Mouse (Mus musculus) liver, embryonic 14.5 days (tissue): Measurements from ENCODE around the gene Rpl41. TPM values are rescaled to one million over a fixed set of nuclear protein-coding genes. Genes with fewer than 3 reads are reported as not detected.

Experiments used
- ATAC-seq: fragments of 200-750 bp; cut with Nextera tagmentation; 2 replicates; pipeline ENCODE4 v1.8.0; 2017; ENCODE audit warnings: moderate number of reproducible peaks, mild to moderate bottlenecking, moderate library complexity; ENCODE audit not compliant: insufficient read depth
- DNase-seq, 3 experiments: peaks; one replicate each; pipeline ENCODE4 v3.0.0-alpha.2; 2012 to 2013; ENCODE audit warnings: low read depth in 3 of 3, low spot score in 3 of 3
- H3K27ac ChIP-seq: fragments of 300-500 bp; sonication (generic); 2 replicates; pipeline ENCODE4 v1.5.1; 2014; ENCODE audit warnings: moderate library complexity, mild to moderate bottlenecking, control low read depth, inconsistent platforms
- H3K27me3 ChIP-seq: fragments of 300-500 bp; sonication (generic); 2 replicates; pipeline ENCODE4 v1.6.1; 2014; ENCODE audit warnings: mild to moderate bottlenecking, low read length, moderate library complexity; ENCODE audit not compliant: control insufficient read depth, insufficient read depth
- H3K36me3 ChIP-seq: fragments of 300-500 bp; sonication (generic); replicated peaks from 2 replicates; pipeline ENCODE4 v1.6.1; 2014; ENCODE audit warnings: low read depth; ENCODE audit not compliant: control insufficient read depth, insufficient read depth
- H3K4me1 ChIP-seq, 2 experiments: fragments of 200-500 bp in 1 of 2; fragments of 300-500 bp in 1 of 2; sonication (generic) in 1 of 2; replicated peaks; 2 replicates each; pipeline ENCODE4 v1.6.1; 2012 to 2014; ENCODE audit warnings: antibody characterized with exemption in 1 of 2, inconsistent platforms in 1 of 2, low read length in 1 of 2; ENCODE audit not compliant: control insufficient read depth in 2 of 2, insufficient read depth in 2 of 2
- H3K4me2 ChIP-seq: fragments of 300-500 bp; sonication (generic); 2 replicates; pipeline ENCODE4 v1.6.1; 2014; ENCODE audit warnings: low read depth, mild to moderate bottlenecking, control low read depth, moderate library complexity
- H3K4me3 ChIP-seq, 2 experiments: fragments of 200-500 bp in 1 of 2; fragments of 300-500 bp in 1 of 2; sonication (generic) in 1 of 2; 2 replicates each; pipeline ENCODE4 v1.5.1; 2012 to 2014; ENCODE audit warnings: low read depth in 2 of 2, low read length in 2 of 2, mild to moderate bottlenecking in 2 of 2, control low read depth in 1 of 2, inconsistent platforms in 1 of 2, moderate library complexity in 1 of 2; ENCODE audit not compliant: insufficient read depth in 1 of 2
- H3K9ac ChIP-seq: fragments of 300-500 bp; sonication (generic); replicated peaks from 2 replicates; pipeline ENCODE4 v1.6.1; 2014; ENCODE audit warnings: mild to moderate bottlenecking, control low read depth, moderate library complexity
- H3K9me3 ChIP-seq: fragments of 300-500 bp; sonication (generic); 2 replicates; pipeline ENCODE4 v1.6.1; 2016; ENCODE audit warnings: low read length, mixed read lengths; ENCODE audit not compliant: control insufficient read depth
- CTCF ChIP-seq: IDR thresholded peaks from 2 replicates; pipeline ENCODE4 v1.5.1; 2016; ENCODE audit warnings: antibody characterized with exemption, low read depth, control low read depth
- EP300 ChIP-seq: IDR thresholded peaks from 2 replicates; pipeline ENCODE4 v1.6.1; 2016; ENCODE audit warnings: antibody characterized with exemption, low read depth
- WGBS: fragments of 180-500 bp; shearing (Covaris S2); extraction: QIAGEN DNeasy Blood & Tissue Kit; methylation state at CpG from one replicate; pipeline ENCODE4 v1.1.7; 2014; ENCODE audit not compliant: insufficient replicate concordance; 5-methylcytosine and 5-hydroxymethylcytosine counted together
- polyA plus RNA-seq, 2 experiments: library from polyadenylated mRNA; depleted of rRNA in 1 of 2; stranded (reverse) in 1 of 2; unstranded in 1 of 2; fragments of >200 nt; fragmentation: Nextera tagmentation in 1 of 2; extraction: Ambion mirVana in 1 of 2; gene quantifications; 2 replicates each; pipeline versions ENCODE4 v1.2.1 to v1.2.3; 2012 to 2014

Rpl41 gene
- polyA plus RNA-seq, 2 experiments: 2,546 to 3,454 TPM

DNA sequence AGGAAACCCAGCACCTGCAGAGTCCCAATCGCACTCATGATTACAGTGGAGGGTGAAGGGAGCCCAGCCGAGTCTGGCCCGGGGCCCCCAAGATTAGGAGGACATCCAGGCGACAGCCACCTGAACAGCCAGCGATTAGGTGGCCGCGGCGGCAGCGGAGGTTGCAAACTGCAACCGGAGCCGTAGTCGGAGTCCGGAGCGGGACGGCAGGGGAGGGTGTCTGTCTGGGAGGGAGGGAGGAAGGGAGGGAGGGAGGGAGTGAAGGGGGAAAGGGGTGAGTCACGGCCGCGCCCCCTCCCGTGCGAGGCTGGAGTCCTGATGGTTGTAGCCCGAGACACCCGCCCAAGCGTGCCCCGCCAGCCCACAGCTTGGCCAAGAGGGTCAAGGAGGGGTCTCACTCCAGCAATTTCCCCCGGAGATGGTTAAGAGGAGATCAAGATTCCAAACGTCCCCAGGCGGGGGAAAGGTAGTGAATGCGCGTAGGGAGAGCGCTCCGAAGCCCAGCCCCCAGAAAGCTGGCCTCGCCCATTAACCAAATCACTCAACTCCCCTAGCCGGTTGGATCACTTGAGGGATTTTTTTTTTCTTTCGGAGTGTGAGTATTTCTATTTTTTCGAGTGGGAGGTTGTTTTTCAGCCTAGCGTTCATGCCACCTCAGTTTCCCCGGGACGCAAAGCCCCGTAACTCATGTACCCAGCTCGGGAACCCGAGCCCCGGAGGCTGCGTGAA, 40.5 kb upstream of the Rpl41 start, which contains the start of gene Erbb3:
Gene Erbb3, minus strand, starts transcription at position 189 of the 729 bp plus-strand sequence.
- H3K9me3 ChIP-seq: no peaks in the 10 kb centered on the region
- WGBS: under 1% methylated on average over 43 of the region's 43 CpGs
- DNase-seq: no peak
- H3K27me3 ChIP-seq: peaks cover 47% of the 10 kb centered on the region
- peak within 1 kb of the TSS; percentile 54 to 58 for H3K4me3 ChIP-seq
- ATAC-seq: peak; percentile 50; the same call in 1 of the 2 replicates
- H3K27ac ChIP-seq: no peak within 1 kb of the TSS
- H3K36me3 ChIP-seq: no peaks in the 10 kb centered on the region
- no peaks in the 10 kb centered on the region; a peak in 2 of 4 replicates for H3K4me1 ChIP-seq
- H3K4me2 ChIP-seq: peak within 1 kb of the TSS; percentile 80
- no peak within 1 kb of the TSS for H3K9ac ChIP-seq
- TF ChIP-seq EP300: no peak
- TF ChIP-seq CTCF: no peak

DNA sequence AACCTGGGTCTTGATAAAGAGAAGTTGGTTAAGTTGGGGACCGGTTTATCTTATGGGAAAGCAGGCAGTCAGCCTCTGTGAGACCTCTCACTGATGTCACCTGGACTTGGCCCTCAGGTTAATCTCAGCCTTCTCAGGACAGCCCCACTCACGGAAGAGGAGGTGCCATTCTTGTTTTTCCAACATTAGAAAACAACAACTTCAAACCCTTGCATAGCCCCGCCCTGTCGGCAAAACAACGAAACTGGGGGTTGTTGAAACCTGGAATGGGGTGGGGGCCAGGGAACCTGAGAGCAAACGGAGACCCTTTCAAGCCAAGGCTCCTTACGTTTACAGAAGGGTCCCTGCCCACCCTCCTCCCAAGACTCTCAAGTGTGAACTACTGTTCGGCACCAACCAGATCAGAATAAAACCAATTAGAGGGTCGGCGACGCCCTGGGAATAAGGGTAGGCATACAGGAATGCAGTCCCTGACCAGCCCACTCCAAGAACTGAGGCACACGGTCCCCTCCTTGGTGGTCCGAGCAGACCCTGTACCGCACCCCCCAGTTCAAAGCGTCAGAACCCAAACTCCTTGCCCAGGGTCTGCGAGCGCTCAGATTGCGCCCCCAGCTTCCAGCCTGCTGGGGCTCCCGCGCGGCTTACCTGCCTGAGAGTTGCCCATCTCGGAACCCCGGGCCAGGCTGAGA, 39.8 kb upstream of the Rpl41 start:
- H3K9me3 ChIP-seq: no peaks in the 10 kb centered on the region
- no peaks in the 10 kb centered on the region for H3K36me3 ChIP-seq
- no peaks in the 10 kb centered on the region; a peak in 2 of 4 replicates for H3K4me1 ChIP-seq
- H3K9ac ChIP-seq: no peak overlapping the region
- H3K27me3 ChIP-seq: peaks cover 48% of the 10 kb centered on the region
- peak overlapping the region; percentile 3 to 58 for H3K4me3 ChIP-seq
- 3% methylated on average over 23 of the region's 23 CpGs for WGBS
- no peak overlapping the region for H3K27ac ChIP-seq
- TF ChIP-seq CTCF (no peak), EP300 (no peak)
- H3K4me2 ChIP-seq: peak overlapping the region; percentile 80
- DNase-seq (no peak), ATAC-seq (no peak)

DNA sequence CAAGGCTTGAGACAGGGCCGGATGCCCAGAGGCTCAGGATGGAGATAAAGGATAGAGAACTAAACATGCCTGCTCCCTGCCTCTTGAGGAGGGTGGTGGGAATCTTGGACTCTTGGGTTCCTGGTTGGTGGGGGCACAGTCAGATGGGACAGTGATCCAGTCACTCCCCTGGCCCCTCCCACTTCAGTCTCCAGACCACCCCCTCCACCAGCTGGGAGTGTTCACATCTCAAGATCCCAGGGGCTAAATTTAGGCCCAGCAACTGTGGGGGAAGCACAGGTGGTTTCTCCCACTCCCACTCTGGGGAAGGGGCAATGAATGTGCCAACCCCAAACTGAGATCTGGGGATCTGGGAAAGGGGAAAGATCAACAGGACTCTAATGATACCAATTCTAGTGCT, 39.0 kb upstream of the Rpl41 start:
- peak overlapping the region; percentile 80 for H3K4me2 ChIP-seq
- DNase-seq: no peak
- no peak overlapping the region for H3K4me3 ChIP-seq
- no peak for TF ChIP-seq EP300
- ATAC-seq: no peak
- no peak overlapping the region for H3K27ac ChIP-seq
- 42% methylated on average over 1 of the region's 1 CpGs for WGBS
- no peaks in the 10 kb centered on the region; a peak in 2 of 4 replicates for H3K4me1 ChIP-seq
- H3K36me3 ChIP-seq: no peaks in the 10 kb centered on the region
- H3K27me3 ChIP-seq: peaks cover 52% of the 10 kb centered on the region
- H3K9me3 ChIP-seq: no peaks in the 10 kb centered on the region
- H3K9ac ChIP-seq: no peak overlapping the region

DNA sequence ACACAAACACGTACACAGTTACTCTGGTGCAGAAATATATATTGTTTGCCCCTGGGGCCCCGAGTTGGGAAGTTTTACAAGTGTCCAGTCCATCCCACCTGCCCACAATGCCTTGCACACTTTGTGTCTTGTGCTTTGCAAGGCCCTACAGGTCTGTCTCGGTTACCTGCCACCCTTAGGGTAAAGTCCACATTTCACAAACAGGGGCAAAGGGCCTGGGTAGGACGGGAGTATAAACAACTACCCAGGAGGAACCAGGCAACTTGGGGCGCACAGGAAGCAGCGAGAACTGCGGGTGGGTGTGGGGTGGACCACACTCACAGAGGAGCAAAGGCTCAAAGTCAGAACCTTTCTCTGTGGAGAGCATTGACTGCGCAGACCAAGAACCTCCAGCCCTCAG, 38.6 kb upstream of the Rpl41 start:
- DNase-seq (no peak), ATAC-seq (no peak)
- H3K4me1 ChIP-seq: no peaks in the 10 kb centered on the region; a peak in 2 of 4 replicates
- no peak overlapping the region for H3K27ac ChIP-seq
- 45% methylated on average over 8 of the region's 8 CpGs for WGBS
- no peak overlapping the region for H3K9ac ChIP-seq
- H3K36me3 ChIP-seq: no peaks in the 10 kb centered on the region
- TF ChIP-seq CTCF (no peak), EP300 (no peak)
- H3K4me3 ChIP-seq: no peak overlapping the region
- no peaks in the 10 kb centered on the region for H3K9me3 ChIP-seq
- peak overlapping the region; percentile 80 for H3K4me2 ChIP-seq
- peaks cover 52% of the 10 kb centered on the region for H3K27me3 ChIP-seq

DNA sequence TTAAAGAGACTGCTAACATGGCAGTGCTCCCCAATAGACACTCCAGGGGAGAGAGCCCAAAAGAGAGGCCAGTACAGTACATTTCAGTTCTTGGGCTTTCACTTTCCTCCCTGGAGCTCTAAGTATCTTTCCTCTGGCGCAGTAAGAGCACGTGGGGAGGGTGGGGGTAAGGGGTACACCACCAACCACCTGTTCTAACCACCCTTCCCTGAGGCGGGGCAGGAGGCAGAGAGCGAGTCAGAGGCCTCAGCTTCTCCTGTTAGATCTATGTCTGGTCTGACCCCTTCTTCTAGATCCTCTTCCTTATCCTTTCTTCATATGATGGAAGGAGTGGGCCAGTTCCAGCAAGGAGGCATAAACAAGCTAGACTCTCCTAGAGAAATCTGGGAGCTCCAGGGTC, 38.0 kb upstream of the Rpl41 start:
- H3K4me1 ChIP-seq: no peaks in the 10 kb centered on the region; a peak in 2 of 4 replicates

More for the DNA sequence above, 38.0 kb upstream of the Rpl41 start:
- no peak for DNase-seq
- H3K27ac ChIP-seq: no peak overlapping the region
- no peak overlapping the region for H3K4me3 ChIP-seq
- 29% methylated on average over 4 of the region's 4 CpGs for WGBS
- H3K9me3 ChIP-seq: no peaks in the 10 kb centered on the region
- no peaks in the 10 kb centered on the region for H3K36me3 ChIP-seq
- no peak for ATAC-seq
- H3K27me3 ChIP-seq: peaks cover 52% of the 10 kb centered on the region
- no peak overlapping the region for H3K4me2 ChIP-seq
- no peak overlapping the region for H3K9ac ChIP-seq
- no peak for TF ChIP-seq CTCF
- TF ChIP-seq EP300: no peak
